8 mouse cellular contexts compared by ENCODE assay signal in the genomic region with DNA sequence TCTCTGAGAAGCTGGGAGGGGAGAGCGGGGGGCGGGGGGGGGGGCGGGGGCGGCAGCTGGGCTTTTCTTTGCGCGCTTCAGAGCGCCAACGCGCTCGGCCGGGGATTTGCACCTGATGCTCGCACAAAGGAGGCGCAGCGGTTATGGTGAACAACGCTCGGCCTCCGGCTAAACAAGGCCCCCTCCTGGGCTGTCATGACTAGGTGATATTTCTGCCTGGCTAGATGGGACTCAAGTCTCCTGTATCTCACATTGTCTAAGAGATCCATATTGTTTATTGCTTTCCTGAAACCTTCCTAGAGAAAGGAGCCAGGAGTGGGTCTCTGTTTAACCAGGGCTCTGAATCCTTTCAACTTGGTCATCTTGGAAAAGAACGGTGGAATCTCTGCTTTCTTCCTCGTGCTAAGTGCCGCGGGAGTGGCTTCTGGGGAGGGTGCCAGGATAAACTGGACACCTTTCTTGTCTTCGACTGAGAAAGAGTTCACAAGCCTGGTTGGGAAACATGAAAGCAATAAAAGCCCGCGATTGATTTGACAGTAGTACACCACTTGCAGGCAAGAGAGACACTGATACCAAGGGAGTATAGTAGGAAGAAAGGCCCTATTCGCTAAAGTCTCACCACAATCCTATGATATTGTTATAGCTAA. TPM values are rescaled to one million over a fixed set of nuclear protein-coding genes. Genes with fewer than 3 reads are reported as not detected.
DNase-seq lines count a peak whose midpoint lies in the region; ATAC-seq and TF ChIP-seq lines count a peak whose summit lies in the region.

No protein-coding gene starts in this region.

- H3K9me3 ChIP-seq in kidney, embryonic 16.5 days (ENCODE audit: low read length), result no peaks in the 10 kb centered on the region
- H3K9me3 ChIP-seq in forebrain, embryonic 15.5 days, result no peaks in the 10 kb centered on the region
- no peaks in the 10 kb centered on the region for H3K9me3 ChIP-seq in liver, embryonic 14.5 days (ENCODE audit: control insufficient read depth, low read length)

- 4% methylated on average over 18 of the region's 25 CpGs for WGBS in kidney, embryonic 16.5 days
- WGBS in bone marrow, adult 2 months, result 14% methylated on average over 25 of the region's 25 CpGs
- WGBS in forebrain, embryonic 15.5 days, result 3% methylated on average over 25 of the region's 25 CpGs
- WGBS in liver, embryonic 14.5 days (ENCODE audit: insufficient replicate concordance), result 7% methylated on average over 25 of the region's 25 CpGs

- ATAC-seq in kidney, embryonic 16.5 days (ENCODE audit: low FRiP score, low TSS enrichment), result peak; percentile 36
- peak; percentile 68 for ATAC-seq in forebrain, embryonic 15.5 days (replicated peaks)
- ATAC-seq in liver, embryonic 14.5 days (ENCODE audit: insufficient read depth), result peak; percentile 14; the same call in 1 of the 2 replicates

- peaks cover 19% of the 10 kb centered on the region for H3K4me1 ChIP-seq in kidney, embryonic 16.5 days (ENCODE audit: insufficient read depth, low read length)
- H3K4me1 ChIP-seq in bone marrow, adult 2 months (ENCODE audit: control insufficient read depth, insufficient read depth, low read length), result no peaks in the 10 kb centered on the region; the same call in 1 of the 2 replicates
- peaks cover 42% of the 10 kb centered on the region for H3K4me1 ChIP-seq in forebrain, embryonic 15.5 days
- peaks cover 21 to 33% of the 10 kb centered on the region in 2 experiments for H3K4me1 ChIP-seq in liver, embryonic 14.5 days (replicated peaks; ENCODE audit: control insufficient read depth in 2 of 2, insufficient read depth in 2 of 2, low read length in 1 of 2)

- no peak for TF ChIP-seq CTCF in bone marrow, adult 2 months (IDR thresholded peaks at IDR 0.05; ENCODE audit: control insufficient read depth, insufficient read depth, low read length)
- TF ChIP-seq CTCF in liver, embryonic 14.5 days (IDR thresholded peaks at IDR 0.05; ENCODE audit: low read depth), result no peak

- no peak for DNase-seq in kidney, adult 9 months
- peak in 2 of 3 experiments; percentile 17 to 29 for DNase-seq in liver, embryonic 14.5 days (ENCODE audit: low read depth in 3 of 3, low spot score in 3 of 3)
- peak; percentile 58 for DNase-seq in thymus, postnatal 0 days (ENCODE audit: low spot score)
- DNase-seq in left cerebral cortex, postnatal 36 days (ENCODE audit: low spot score in 2 of 2), result no peak
- no peak for DNase-seq in cerebellum, postnatal 25 days

- no peak for TF ChIP-seq EP300 in liver, embryonic 14.5 days (IDR thresholded peaks at IDR 0.05; ENCODE audit: low read depth)

- no peaks in the 10 kb centered on the region; the same call in 1 of the 2 replicates for H3K36me3 ChIP-seq in kidney, embryonic 16.5 days (ENCODE audit: insufficient read depth, low read length)
- no peaks in the 10 kb centered on the region for H3K36me3 ChIP-seq in forebrain, embryonic 15.5 days
- no peaks in the 10 kb centered on the region for H3K36me3 ChIP-seq in liver, embryonic 14.5 days (replicated peaks; ENCODE audit: control insufficient read depth, insufficient read depth, low read depth)

- peak overlapping the region; percentile 78 for H3K4me3 ChIP-seq in kidney, embryonic 16.5 days (ENCODE audit: low read length)
- H3K4me3 ChIP-seq in bone marrow, adult 2 months (replicated peaks; ENCODE audit: control insufficient read depth, low read depth, low read length), result peak overlapping the region; percentile 77
- H3K4me3 ChIP-seq in forebrain, embryonic 15.5 days, result peak overlapping the region; percentile 84
- H3K4me3 ChIP-seq in liver, embryonic 14.5 days (ENCODE audit: insufficient read depth in 1 of 2, low read depth in 2 of 2, low read length in 2 of 2), result peak overlapping the region; percentile 59 to 70

- no peak for TF ChIP-seq POLR2A in bone marrow, adult 2 months (IDR thresholded peaks at IDR 0.05; ENCODE audit: borderline replicate concordance, control insufficient read depth, low read depth, low read length)

- H3K4me2 ChIP-seq in kidney, embryonic 16.5 days (replicated peaks; ENCODE audit: low read depth, low read length), result peak overlapping the region; percentile 75
- H3K4me2 ChIP-seq in forebrain, embryonic 15.5 days (replicated peaks), result peak overlapping the region; percentile 73
- peak overlapping the region; percentile 96 for H3K4me2 ChIP-seq in liver, embryonic 14.5 days (ENCODE audit: low read depth)

- no peaks in the 10 kb centered on the region for H3K27me3 ChIP-seq in kidney, embryonic 16.5 days (ENCODE audit: insufficient read depth, low read length)
- no peaks in the 10 kb centered on the region for H3K27me3 ChIP-seq in forebrain, embryonic 15.5 days
- no peaks in the 10 kb centered on the region for H3K27me3 ChIP-seq in liver, embryonic 14.5 days (ENCODE audit: control insufficient read depth, insufficient read depth, low read length)

- H3K27ac ChIP-seq in kidney, embryonic 16.5 days (ENCODE audit: low read length), result peak overlapping the region; percentile 93
- H3K27ac ChIP-seq in bone marrow, adult 2 months (ENCODE audit: control insufficient read depth, insufficient read depth, low read depth, low read length, poor library complexity), result no peak overlapping the region; the same call in 1 of the 2 replicates
- H3K27ac ChIP-seq in forebrain, embryonic 15.5 days (replicated peaks), result peak overlapping the region; percentile 99
- peak overlapping the region; percentile 38 for H3K27ac ChIP-seq in liver, embryonic 14.5 days

- H3K9ac ChIP-seq in kidney, embryonic 16.5 days (replicated peaks; ENCODE audit: low read length), result peak overlapping the region; percentile 85
- H3K9ac ChIP-seq in forebrain, embryonic 15.5 days (replicated peaks), result peak overlapping the region; percentile 94
- peak overlapping the region; percentile 66 for H3K9ac ChIP-seq in liver, embryonic 14.5 days (replicated peaks)

- intact Hi-C loops in left cerebral cortex, postnatal 36 days (cut with DNase I), result no loop called here

RNA-seq across cellular contexts. Expression of a gene that starts 0.6 kb away (rescaled TPM):
- 76.1 and 85.9 TPM in 2 replicates for polyA plus RNA-seq in kidney, embryonic 16.5 days (2015; fragmentation: Nextera tagmentation; extraction: Ambion mirVana)
- 10.1 and 17.5 TPM in 2 replicates for polyA plus RNA-seq in bone marrow, adult 2 months (2011; ENCODE audit: insufficient read depth, insufficient read length, low replicate concordance, missing spikeins)
- polyA plus RNA-seq in forebrain, embryonic 15.5 days (2015; fragmentation: Nextera tagmentation; extraction: Ambion mirVana), result 164 and 166 TPM in 2 replicates
- polyA plus RNA-seq in liver, embryonic 14.5 days (2012; rRNA removed), result 41.9 and 49.2 TPM in 2 replicates
- 22.7 and 25.8 TPM in 2 replicates for polyA plus RNA-seq in liver, embryonic 14.5 days (2014; fragmentation: Nextera tagmentation; extraction: Ambion mirVana)
- 27.7 and 29.0 TPM in 2 replicates for polyA plus RNA-seq in thymus, postnatal 0 days (2015; fragmentation: Nextera tagmentation; extraction: Ambion mirVana)
- 100 to 1,000 TPM; 117 to 131 TPM for total RNA-seq in left cerebral cortex, postnatal 36 days (2021)

Comparison
In these comparisons a context has a peak if more than half of its experiments do, and no peak if none do; other contexts are left out.
1. ATAC-seq: peak in every context shown above with its lines; median percentile 68 in forebrain, embryonic 15.5 days; 36 in kidney, embryonic 16.5 days; 14 in liver, embryonic 14.5 days.
2. DNase-seq: peak in liver, embryonic 14.5 days (2 of 3) and thymus, postnatal 0 days (single experiment); none in kidney, adult 9 months (single experiment), left cerebral cortex, postnatal 36 days (0 of 2) and cerebellum, postnatal 25 days (0 of 2).
3. Peak in every context shown above with its lines, with median percentiles within 50 percentile points of each other: H3K4me2 ChIP-seq, H3K4me3 ChIP-seq and H3K9ac ChIP-seq.